Mouse (Mus musculus): Measurements from ENCODE around the gene Rras2. TPM values are rescaled to one million over a fixed set of nuclear protein-coding genes. Genes with fewer than 3 reads are reported as not detected.

The Rras2 gene
- polyA plus RNA-seq (2014; fragmentation: Illumina TruSeq; extraction: RNeasy Lipid Tissue Mini Kit (QIAGEN cat#74804); ENCODE audit: low read depth, low replicate concordance), result 52.7 TPM

DNA sequence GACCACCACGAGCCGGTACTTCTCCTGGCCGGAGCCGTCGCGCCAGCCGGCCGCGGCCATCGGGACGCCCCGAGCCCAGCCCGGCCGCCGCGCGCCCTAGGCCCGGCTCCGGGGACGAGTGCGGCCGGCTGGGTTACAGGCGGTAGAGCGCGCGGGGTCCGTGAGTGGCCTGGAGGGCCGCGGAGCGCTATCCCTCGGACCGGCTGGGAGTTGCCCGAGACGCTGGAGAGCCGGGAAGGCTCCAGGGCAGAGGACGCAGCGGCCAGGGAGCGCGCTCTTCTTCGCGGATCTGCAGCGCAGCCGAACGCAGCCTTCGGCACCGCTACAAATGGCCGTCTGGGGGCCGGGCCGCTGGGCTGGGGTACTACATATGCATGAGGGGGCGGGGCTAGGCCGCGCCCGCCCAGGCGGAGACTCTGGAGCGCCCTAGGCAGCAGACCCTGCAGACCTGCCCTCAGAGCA is at the start of gene Rras2:
Gene Rras2, minus strand, starts transcription at position 338 of the 462 bp plus-strand sequence.

Other genes starting within 250 kb of the Rras2 start
- gene Copb1, start 136.9 kb upstream of the Rras2 start, polyA plus RNA-seq (2014; fragmentation: Illumina TruSeq; extraction: RNeasy Lipid Tissue Mini Kit (QIAGEN cat#74804); ENCODE audit: low read depth, low replicate concordance), result 51.8 TPM
- 210 TPM for gene Psma1, start 158.3 kb upstream of the Rras2 start, polyA plus RNA-seq (2014; fragmentation: Illumina TruSeq; extraction: RNeasy Lipid Tissue Mini Kit (QIAGEN cat#74804); ENCODE audit: low read depth, low replicate concordance)